Mouse (Mus musculus) cerebellum, adult (tissue): ENCODE data around the gene Dusp10.

Experiments used
- ATAC-seq: cut with Nextera tagmentation; 2 replicates; pipeline ENCODE4 v1.9.2; 2017; ENCODE audit warnings: mild to moderate bottlenecking, moderate library complexity, mixed read lengths; ENCODE audit not compliant: insufficient number of reproducible peaks, low FRiP score, low TSS enrichment

Gene Dusp10

GRCm38 (mm10) chr1:184013106-184013505 is at the start of gene Dusp10:
Gene Dusp10, plus strand, starts transcription at chr1:184013302.
- ATAC-seq, result no peak

DNA sequence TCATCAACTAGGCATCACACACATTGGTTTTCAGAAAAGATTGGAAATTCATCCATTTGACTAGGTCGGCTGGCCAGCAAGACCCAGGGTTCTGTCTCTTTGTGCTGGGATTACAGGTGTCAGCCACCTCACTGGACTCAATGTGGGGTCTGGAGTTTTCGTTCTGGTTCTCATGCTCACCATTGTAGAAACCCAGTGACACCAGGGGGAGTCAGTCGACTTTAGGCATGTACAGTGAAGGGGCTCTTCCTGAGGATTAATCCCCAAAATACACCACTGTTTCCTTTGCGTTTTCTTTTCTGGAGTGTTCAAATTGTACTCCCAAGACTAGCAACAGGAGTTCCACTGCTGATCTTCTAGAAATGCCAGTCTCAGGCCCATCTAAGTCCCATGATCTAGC is 47.8 kb upstream of the Dusp10 start:
- no peak for ATAC-seq

DNA sequence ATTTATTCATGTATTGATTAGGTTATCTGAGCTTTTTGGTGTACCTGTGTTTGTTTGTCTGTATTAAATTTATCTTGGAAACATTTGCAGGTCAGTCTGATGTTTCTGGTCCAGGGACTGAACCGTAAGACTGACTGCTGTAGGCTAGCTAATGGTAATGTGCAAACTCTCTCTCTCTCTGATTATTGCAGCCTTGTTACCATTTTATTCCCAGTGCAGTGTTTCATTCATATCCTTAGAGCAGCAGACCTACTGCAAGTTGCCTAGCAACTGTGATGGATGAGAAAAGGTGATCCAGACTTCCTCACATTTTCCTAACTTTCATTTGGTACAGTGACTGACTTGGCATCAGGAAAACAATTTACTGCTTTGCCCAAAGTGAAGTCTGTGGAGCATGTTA is 43.8 kb upstream of the Dusp10 start:
- no peak for ATAC-seq

DNA sequence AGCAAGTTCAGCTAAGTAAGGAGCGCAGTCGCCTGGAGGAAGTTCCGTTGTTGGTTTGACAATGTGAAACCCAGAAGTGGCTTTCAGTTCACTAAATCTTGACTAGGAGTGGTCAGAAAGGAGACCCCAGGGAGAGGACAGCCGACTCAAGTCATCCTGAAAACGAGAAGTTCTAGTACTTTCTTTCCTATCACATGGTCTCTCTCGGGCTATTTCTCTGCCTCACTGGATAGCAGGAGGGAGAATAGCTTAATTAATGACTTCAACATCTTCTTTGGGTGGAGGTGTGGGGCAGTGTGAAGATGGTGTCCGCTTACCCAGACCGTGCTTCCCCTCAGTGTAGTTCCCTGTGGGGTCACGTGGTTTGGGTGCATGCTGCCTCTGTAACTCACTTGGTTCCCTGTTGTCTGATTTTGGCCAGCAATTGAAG is 33.3 kb upstream of the Dusp10 start:
- no peak for ATAC-seq

- no peak for ATAC-seq
These were observed 31.0 kb upstream of the Dusp10 start for GRCm38 (mm10) chr1:183982108-183982507.

DNA sequence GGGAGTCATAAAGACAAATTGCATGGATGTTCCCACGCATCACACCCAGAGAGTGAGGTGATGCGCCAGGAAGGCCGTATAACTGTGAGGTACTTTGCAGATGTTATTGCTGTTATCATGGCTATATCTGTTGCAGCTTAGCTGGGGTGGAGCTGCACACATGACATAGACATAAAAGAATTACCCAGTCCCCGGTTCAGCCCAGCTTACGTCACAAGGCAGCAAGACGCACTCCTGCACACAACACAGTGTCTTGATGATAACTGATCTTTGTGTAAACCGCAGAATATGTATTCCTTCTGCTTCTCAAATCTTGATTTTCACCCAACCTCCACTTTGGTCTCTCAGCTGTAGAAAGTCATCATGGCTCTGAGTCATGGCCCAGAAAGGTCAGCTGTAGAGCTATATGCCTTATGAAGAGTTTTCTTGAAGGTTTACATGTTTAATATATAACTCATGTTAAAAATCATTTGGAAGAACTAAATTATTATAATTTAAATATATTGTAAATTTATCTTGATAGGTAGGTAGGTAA is 25.3 kb upstream of the Dusp10 start:
- ATAC-seq, result no peak

DNA sequence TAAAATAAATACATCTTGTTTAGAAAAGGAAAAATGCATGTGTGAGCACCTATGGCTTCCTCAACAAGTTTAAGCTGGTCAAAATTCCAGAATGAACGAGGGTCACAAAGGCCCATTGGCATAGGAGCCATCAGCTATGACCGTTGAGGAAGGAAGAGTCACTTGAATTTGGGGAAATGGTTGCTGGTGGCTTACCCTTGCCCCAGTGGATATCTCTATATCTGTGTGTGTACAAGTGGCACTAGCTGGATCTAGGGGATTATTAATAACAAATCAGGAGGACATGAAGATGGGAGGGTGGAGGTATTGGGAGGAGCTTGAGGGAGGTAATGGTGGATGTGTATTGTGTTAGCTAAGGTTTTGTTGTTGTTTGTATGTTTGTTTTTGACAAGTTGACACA is 21.2 kb upstream of the Dusp10 start:
- ATAC-seq, result no peak

DNA sequence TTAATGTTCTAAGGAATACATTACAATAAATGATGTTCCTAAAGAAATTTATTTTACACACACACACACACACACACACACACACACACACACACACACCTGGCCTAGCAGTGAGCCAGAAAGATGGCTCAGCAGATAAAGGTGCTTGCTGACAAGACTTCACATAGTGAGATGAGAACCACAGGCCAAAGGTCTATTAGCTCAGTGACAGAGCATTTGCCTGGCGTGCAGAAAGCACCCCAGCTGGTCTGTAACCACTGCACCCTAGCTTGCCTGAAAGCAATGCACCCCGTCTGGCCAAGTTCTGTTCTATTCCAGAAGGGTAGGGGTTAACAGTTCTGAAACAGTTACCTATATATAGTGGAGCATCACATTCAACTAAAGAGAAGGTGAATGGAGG is 15.9 kb upstream of the Dusp10 start:
- no peak for ATAC-seq

- no peak for ATAC-seq
These were observed 10.6 kb upstream of the Dusp10 start for GRCm38 (mm10) chr1:184002470-184002869.

GRCm38 (mm10) chr1:184004311-184004710 is 8.8 kb upstream of the Dusp10 start:
- ATAC-seq, result no peak

DNA sequence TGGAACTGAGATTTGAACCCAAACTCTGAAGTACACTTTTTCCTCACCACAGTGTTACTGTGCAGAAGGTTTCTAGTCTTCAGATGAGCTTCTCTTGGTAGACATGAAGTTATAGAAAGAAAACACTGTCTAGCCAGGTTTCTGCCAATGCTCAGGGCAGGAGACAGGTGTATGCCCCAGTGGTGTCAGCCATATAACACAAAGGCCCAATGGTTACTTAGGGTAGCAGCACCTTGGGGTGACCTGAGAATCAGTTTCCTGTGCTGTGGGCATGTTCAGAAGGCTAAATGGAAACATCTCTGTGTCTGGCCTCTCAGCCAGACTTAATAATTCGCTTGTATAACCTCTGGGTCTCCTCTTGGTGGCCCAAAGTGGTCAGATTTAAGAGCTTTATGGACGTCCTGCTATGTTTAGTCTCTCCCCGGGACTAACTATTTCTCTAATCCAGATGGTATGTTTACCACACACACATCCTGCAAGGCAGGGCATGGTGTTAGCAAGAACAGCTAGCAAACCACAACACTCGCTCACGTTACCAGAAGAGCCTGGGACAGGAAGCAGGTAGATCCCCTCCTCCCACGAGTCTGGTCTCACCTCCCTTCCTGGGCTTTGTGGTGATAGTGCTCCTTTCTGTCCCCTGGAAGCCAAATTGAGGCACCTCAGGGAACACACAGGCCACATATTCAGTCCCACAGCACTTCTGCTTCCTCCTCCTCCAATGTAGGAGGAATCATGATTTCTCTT is 7.6 kb upstream of the Dusp10 start:
- no peak for ATAC-seq

DNA sequence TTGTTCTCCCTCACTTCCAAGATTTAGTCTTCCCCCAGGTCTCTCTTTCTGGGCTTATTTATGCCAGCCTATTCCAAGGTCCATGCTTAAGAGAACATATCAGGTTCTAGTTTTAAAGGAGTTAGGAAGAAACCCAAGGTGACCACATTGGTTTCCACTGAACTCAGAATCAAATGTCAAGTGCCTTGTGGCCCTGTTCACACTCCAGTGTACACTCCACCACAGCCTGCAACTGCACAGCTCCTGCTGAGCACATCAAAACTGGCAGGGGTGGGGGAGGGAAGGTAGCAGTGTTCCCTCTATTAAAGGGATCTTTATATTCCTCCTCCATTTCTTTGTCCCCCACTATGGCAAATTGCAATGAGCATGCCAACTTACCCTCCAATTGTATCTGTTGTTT is 7.0 kb upstream of the Dusp10 start:
- ATAC-seq, result no peak

- ATAC-seq, result no peak
These were observed 1.8 kb upstream of the Dusp10 start for GRCm38 (mm10) chr1:184011311-184011710.

GRCm38 (mm10) chr1:184014091-184014490 is 989 bp downstream of the Dusp10 start:
- ATAC-seq, result no peak

GRCm38 (mm10) chr1:184015995-184016730 is 3.1 kb downstream of the Dusp10 start:
- ATAC-seq, result no peak

- no peak for ATAC-seq
These were observed 4.5 kb downstream of the Dusp10 start for GRCm38 (mm10) chr1:184017606-184018005.

GRCm38 (mm10) chr1:184019042-184019721 is 6.1 kb downstream of the Dusp10 start:
- no peak for ATAC-seq

DNA sequence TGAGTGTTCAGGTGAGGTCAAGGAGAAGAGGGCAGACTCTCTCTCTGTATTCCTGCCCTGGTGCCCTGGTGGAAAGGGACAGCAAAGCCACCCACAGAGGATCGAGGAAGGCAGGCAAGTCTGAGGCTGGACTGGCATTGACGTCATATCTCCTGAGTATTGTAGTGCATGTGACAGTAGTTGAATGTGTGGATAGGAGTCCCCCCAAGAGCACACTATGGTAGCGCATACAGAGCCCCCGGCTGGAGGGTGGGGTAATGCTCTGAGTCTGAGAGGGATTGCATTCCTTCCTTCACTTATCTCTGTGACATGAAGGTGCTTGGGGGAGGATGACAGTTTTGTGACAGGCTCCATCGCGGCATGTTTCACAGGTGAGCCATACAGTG is 6.6 kb downstream of the Dusp10 start:
- no peak for ATAC-seq

- no peak for ATAC-seq
These were observed 10.9 kb downstream of the Dusp10 start for GRCm38 (mm10) chr1:184023971-184024370.

DNA sequence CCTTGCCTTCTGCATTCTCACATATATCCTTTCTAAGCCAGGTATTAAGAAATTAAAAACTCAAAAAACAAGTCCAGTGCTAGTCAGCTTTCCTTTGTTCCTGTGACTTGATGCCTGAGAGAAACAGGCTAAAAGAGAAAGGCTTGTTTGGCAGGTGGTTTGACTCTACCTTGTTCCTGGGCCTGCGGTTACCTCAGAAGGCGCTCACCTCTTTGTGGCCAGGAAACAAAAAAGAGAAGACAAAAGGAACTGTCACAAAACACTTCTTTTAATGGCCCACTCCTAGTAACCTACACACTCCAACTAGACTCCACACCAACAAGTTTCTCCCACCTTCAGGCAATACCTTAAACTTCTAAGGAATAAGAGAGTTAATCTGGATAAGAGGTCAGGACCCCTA is 11.5 kb downstream of the Dusp10 start:
- no peak for ATAC-seq

GRCm38 (mm10) chr1:184025079-184025478 is 12.0 kb downstream of the Dusp10 start:
- ATAC-seq, result no peak
